Mouse (Mus musculus): ENCODE results near the gene Ccdc69.
"Not testable (repeated sequence)": the region's sequence is repeated elsewhere in the genome, so short reads cannot be mapped to it uniquely, and the experiment has no call there.

Gene Ccdc69

GRCm38 (mm10) chr11:55077331-55078231 lies at the start of gene Ccdc69:
Gene Ccdc69 (minus strand): TSS chr11:55078131.
- in situ Hi-C loops (cut with MboI, MseI): no loop called here

- in situ Hi-C loops (cut with MboI, MseI): no loop called here
Observed at GRCm38 (mm10) chr11:55126663-55127062, 48.7 kb upstream of the Ccdc69 start.

GRCm38 (mm10) chr11:55121430-55121829 lies 43.5 kb upstream of the Ccdc69 start:
- in situ Hi-C loops (cut with MboI, MseI): no loop called here

- in situ Hi-C loops (cut with MboI, MseI): no loop called here
Observed at GRCm38 (mm10) chr11:55120821-55121271, 42.9 kb upstream of the Ccdc69 start.

- in situ Hi-C loops (cut with MboI, MseI): no loop called here
Observed at GRCm38 (mm10) chr11:55120279-55120678, 42.3 kb upstream of the Ccdc69 start.

GRCm38 (mm10) chr11:55117031-55117430 lies 39.1 kb upstream of the Ccdc69 start:
- in situ Hi-C loops (cut with MboI, MseI): no loop called here

GRCm38 (mm10) chr11:55116004-55116403 lies 38.1 kb upstream of the Ccdc69 start:
- in situ Hi-C loops (cut with MboI, MseI): no loop called here

GRCm38 (mm10) chr11:55114291-55114690 lies 36.4 kb upstream of the Ccdc69 start:
- in situ Hi-C loops (cut with MboI, MseI): no loop called here

GRCm38 (mm10) chr11:55113861-55114250 lies 35.9 kb upstream of the Ccdc69 start:
- in situ Hi-C loops (cut with MboI, MseI): not testable (repeated sequence)

- in situ Hi-C loops (cut with MboI, MseI): no loop called here
Observed at GRCm38 (mm10) chr11:55113209-55113860, 35.4 kb upstream of the Ccdc69 start.

GRCm38 (mm10) chr11:55110566-55111169 lies 32.7 kb upstream of the Ccdc69 start:
- in situ Hi-C loops (cut with MboI, MseI): no loop called here

GRCm38 (mm10) chr11:55109521-55110300 lies 31.8 kb upstream of the Ccdc69 start:
- in situ Hi-C loops (cut with MboI, MseI): no loop called here

GRCm38 (mm10) chr11:55106636-55107035 lies 28.7 kb upstream of the Ccdc69 start:
- in situ Hi-C loops (cut with MboI, MseI): no loop called here

- in situ Hi-C loops (cut with MboI, MseI): no loop called here
Observed at GRCm38 (mm10) chr11:55105389-55105788, 27.5 kb upstream of the Ccdc69 start.

GRCm38 (mm10) chr11:55103229-55103628 lies 25.3 kb upstream of the Ccdc69 start:
- in situ Hi-C loops (cut with MboI, MseI): no loop called here

- in situ Hi-C loops (cut with MboI, MseI): no loop called here
Observed at GRCm38 (mm10) chr11:55102015-55102414, 24.1 kb upstream of the Ccdc69 start.

GRCm38 (mm10) chr11:55099868-55100267 lies 21.9 kb upstream of the Ccdc69 start:
- in situ Hi-C loops (cut with MboI, MseI): no loop called here

GRCm38 (mm10) chr11:55099019-55099771 lies 21.3 kb upstream of the Ccdc69 start:
- in situ Hi-C loops (cut with MboI, MseI): no loop called here

- in situ Hi-C loops (cut with MboI, MseI): no loop called here
Observed at GRCm38 (mm10) chr11:55098189-55098915, 20.4 kb upstream of the Ccdc69 start.
